Mouse (Mus musculus) CH12.LX (cell line): ENCODE results near the gene Slc25a21. TPM values are rescaled to one million over a fixed set of nuclear protein-coding genes. Genes with fewer than 3 reads are reported as not detected.

Source experiments
- DNase-seq: peaks from one replicate; pipeline ENCODE4 v3.0.0-alpha.2; 2013; ENCODE audit errors: extremely low read depth
- H3K27ac ChIP-seq: 2 replicates; pipeline ENCODE4 v1.5.1; 2012; ENCODE audit warnings: low read depth, mild to moderate bottlenecking, control low read depth, moderate library complexity; ENCODE audit not compliant: insufficient read depth
- H3K27me3 ChIP-seq: replicated peaks from 2 replicates; pipeline ENCODE3; 2012; ENCODE audit warnings: inconsistent platforms
- H3K36me3 ChIP-seq, 2 experiments: replicated peaks in 1 of 2; 2 replicates each; pipeline versions ENCODE3 to v1.6.1; 2012; ENCODE audit warnings: inconsistent platforms in 1 of 2, low read length in 1 of 2, mild to moderate bottlenecking in 1 of 2, mixed read lengths in 1 of 2, moderate library complexity in 1 of 2; ENCODE audit not compliant: control insufficient read depth in 1 of 2, insufficient read depth in 1 of 2
- H3K4me1 ChIP-seq, 2 experiments: 2 replicates each; pipeline ENCODE4 v1.6.1; 2012; ENCODE audit warnings: inconsistent platforms in 1 of 2, moderate library complexity in 1 of 2; ENCODE audit not compliant: insufficient read depth in 2 of 2, control insufficient read depth in 1 of 2
- H3K4me2 ChIP-seq: 2 replicates; pipeline ENCODE4 v1.6.1; 2012; ENCODE audit warnings: low read depth, mild to moderate bottlenecking, control low read depth; ENCODE audit not compliant: poor library complexity, insufficient read depth, severe bottlenecking
- H3K4me3 ChIP-seq, 3 experiments: fragments of 150-350 bp in 1 of 3; sonication (generic) in 1 of 3; replicated peaks in 1 of 3; 2 replicates each; pipeline versions ENCODE3 to v1.5.1; 2011 to 2012; ENCODE audit warnings: low read depth in 2 of 3, low read length in 2 of 3, mild to moderate bottlenecking in 2 of 3, moderate library complexity in 2 of 3, control low read depth in 1 of 3, improper control_type of control experiment in 1 of 3, inconsistent platforms in 1 of 3, mixed read lengths in 1 of 3; ENCODE audit not compliant: poor library complexity in 1 of 3
- H3K79me2 ChIP-seq: replicated peaks from 2 replicates; pipeline ENCODE4 v1.6.1; 2012; ENCODE audit warnings: mild to moderate bottlenecking, moderate library complexity; ENCODE audit not compliant: control insufficient read depth, poor library complexity, insufficient read depth, severe bottlenecking; ENCODE audit errors: extremely low read depth
- H3K9ac ChIP-seq: 2 replicates; pipeline ENCODE4 v1.6.1; 2012; ENCODE audit warnings: low read depth, mild to moderate bottlenecking, control low read depth, moderate library complexity; ENCODE audit not compliant: insufficient read depth
- H3K9me3 ChIP-seq: replicated peaks from 2 replicates; pipeline ENCODE3; 2012; ENCODE audit warnings: low read length, inconsistent platforms, mixed read lengths
- BHLHE40 ChIP-seq: IDR thresholded peaks from 2 replicates; pipeline ENCODE4 v1.6.1; 2011; ENCODE audit warnings: mild to moderate bottlenecking, low read depth, low read length, improper control_type of control experiment
- CHD1 ChIP-seq: IDR thresholded peaks from 2 replicates; pipeline ENCODE4 v1.6.1; 2012; ENCODE audit warnings: low read depth, low read length, improper control_type of control experiment, inconsistent platforms
- CHD2 ChIP-seq: IDR thresholded peaks from 2 replicates; pipeline ENCODE4 v1.6.1; 2011; ENCODE audit warnings: low read length, improper control_type of control experiment
- ETS1 ChIP-seq: conservative IDR thresholded peaks from 2 replicates; pipeline ENCODE4 v1.6.1; 2012; ENCODE audit warnings: low read depth, mild to moderate bottlenecking, inconsistent platforms, low read length, improper control_type of control experiment, moderate library complexity
- IRF4 ChIP-seq: IDR thresholded peaks from 2 replicates; pipeline ENCODE4 v1.6.1; 2014; ENCODE audit warnings: low read depth, mild to moderate bottlenecking, inconsistent platforms, low read length, improper control_type of control experiment
- JUN ChIP-seq: IDR thresholded peaks from 2 replicates; pipeline ENCODE4 v1.6.1; 2011; ENCODE audit warnings: low read depth, mild to moderate bottlenecking, low read length, improper control_type of control experiment, moderate library complexity; ENCODE audit not compliant: insufficient read depth
- KAT2A ChIP-seq: IDR thresholded peaks from 2 replicates; pipeline ENCODE4 v1.6.1; 2012; ENCODE audit warnings: low read length, improper control_type of control experiment, inconsistent platforms; ENCODE audit not compliant: insufficient replicate concordance
- MAFK ChIP-seq: IDR thresholded peaks from 2 replicates; pipeline ENCODE4 v1.6.1; 2011; ENCODE audit warnings: low read length, improper control_type of control experiment; ENCODE audit not compliant: insufficient replicate concordance
- MXI1 ChIP-seq: IDR thresholded peaks from 2 replicates; pipeline ENCODE4 v1.6.1; 2011; ENCODE audit warnings: mild to moderate bottlenecking, low read depth, low read length, improper control_type of control experiment
- NELFE ChIP-seq: IDR thresholded peaks from 2 replicates; pipeline ENCODE4 v1.6.1; 2011; ENCODE audit warnings: low read depth, low read length, improper control_type of control experiment
- RCOR1 ChIP-seq: conservative IDR thresholded peaks from 2 replicates; pipeline ENCODE4 v1.6.1; 2012; ENCODE audit warnings: low read depth, mild to moderate bottlenecking, inconsistent platforms, low read length, improper control_type of control experiment
- SIN3A ChIP-seq: IDR thresholded peaks from 2 replicates; pipeline ENCODE4 v1.6.1; 2012; ENCODE audit warnings: low read length, improper control_type of control experiment, inconsistent platforms
- TCF12 ChIP-seq: IDR thresholded peaks from 2 replicates; pipeline ENCODE4 v1.6.1; 2014; ENCODE audit warnings: low read depth, mild to moderate bottlenecking, inconsistent platforms, low read length, improper control_type of control experiment
- USF2 ChIP-seq: conservative IDR thresholded peaks from 2 replicates; pipeline ENCODE4 v1.6.1; 2011; ENCODE audit warnings: low read depth, low read length, improper control_type of control experiment
- ZMIZ1 ChIP-seq: IDR thresholded peaks from 2 replicates; pipeline ENCODE4 v1.6.1; 2012; ENCODE audit warnings: low read depth, mild to moderate bottlenecking, inconsistent platforms, low read length, improper control_type of control experiment
- dilution Hi-C: fragments of 300-500 bp; cut with MboI; formaldehyde crosslinking; loops from 2 replicates; pipeline ENCODE4 v1.14.3; 2020; ENCODE audit warnings: low sequenced_read_pairs; ENCODE audit not compliant: extremely low pct_unique_long_range_greater_than_20kb, extremely low pct_ligation_motif_present
- in situ Hi-C: fragments of 300-500 bp; cut with MboI; formaldehyde crosslinking; loops from 3 replicates; pipeline ENCODE4 v1.14.3; 2019; ENCODE audit warnings: low sequenced_read_pairs, low pct_ligation_motif_present, low pct_unique_long_range_greater_than_20kb, mixed read lengths
- polyA plus RNA-seq: library from polyadenylated mRNA; unstranded; fragments of >175 nt; gene quantifications from 2 replicates; pipeline ENCODE4 v1.2.1, GENCODE M21; 2012; ENCODE audit warnings: low read depth; ENCODE audit not compliant: insufficient read length
- total RNA-seq, 2 experiments: library from RNA; depleted of rRNA; stranded (reverse); fragments of 300-350 nt in 1 of 2; fragments of >200 nt in 1 of 2; gene quantifications; 2 replicates each; pipeline ENCODE4 v1.2.3; 2012 to 2014

The Slc25a21 gene
- total and polyA plus RNA-seq, 3 experiments = not detected

DNA sequence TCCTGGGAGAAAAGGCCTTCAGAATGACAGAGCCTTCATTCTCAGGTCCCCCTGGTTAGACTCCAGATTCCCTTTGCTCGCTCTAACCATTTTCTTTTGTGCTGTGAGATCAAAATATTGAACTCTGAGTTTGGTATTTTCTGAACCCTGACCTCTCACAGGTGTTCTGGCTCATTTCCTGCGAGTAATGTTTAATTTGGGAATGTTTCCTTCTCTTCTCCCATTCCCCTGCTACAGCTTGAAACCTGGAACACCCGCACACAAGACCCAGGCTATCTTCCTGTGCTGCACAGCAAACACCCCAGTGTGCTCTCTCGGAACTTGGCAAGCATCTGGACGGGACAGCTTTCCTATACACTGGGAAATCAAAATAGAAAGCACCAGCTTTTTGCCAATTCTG lies 290.8 kb downstream of the Slc25a21 start:
- Histone ChIP-seq H3K9me3 (no peaks in the 10 kb centered on the region), H3K27ac (no peak overlapping the region), H3K79me2 (no peaks in the 10 kb centered on the region), H3K36me3 (no peaks in the 10 kb centered on the region), H3K27me3 (no peaks in the 10 kb centered on the region), H3K4me2 (no peak overlapping the region), H3K4me3 (no peak overlapping the region), H3K4me1 (no peaks in the 10 kb centered on the region), H3K9ac (no peak overlapping the region)
- dilution Hi-C loops (no loop called here), in situ Hi-C loops (no loop called here)
- no peak for TF ChIP-seq MAFK
- no peak for TF ChIP-seq MXI1
- TF ChIP-seq CHD1 = no peak
- TF ChIP-seq KAT2A = no peak
- no peak for TF ChIP-seq BHLHE40
- no peak for TF ChIP-seq CHD2
- no peak for TF ChIP-seq ETS1
- TF ChIP-seq NELFE = no peak
- TF ChIP-seq ZMIZ1 = no peak
- DNase-seq = no peak

- H3K79me2 ChIP-seq = no peaks in the 10 kb centered on the region
- no peaks in the 10 kb centered on the region for H3K36me3 ChIP-seq
- H3K27me3 ChIP-seq = no peaks in the 10 kb centered on the region
- no peak overlapping the region for H3K9ac ChIP-seq
- no peaks in the 10 kb centered on the region for H3K9me3 ChIP-seq
- DNase-seq = no peak
- TF ChIP-seq USF2 (no peak), NELFE (no peak), CHD1 (no peak), JUN (no peak), ZMIZ1 (no peak), RCOR1 (no peak), KAT2A (no peak), SIN3A (no peak), TCF12 (no peak), IRF4 (no peak)
- in situ Hi-C loops = no loop called here
- no peak overlapping the region for H3K4me2 ChIP-seq
- no peaks in the 10 kb centered on the region for H3K4me1 ChIP-seq
- no peak overlapping the region for H3K27ac ChIP-seq
- no peak overlapping the region for H3K4me3 ChIP-seq
- dilution Hi-C loops = no loop called here
Observed at GRCm38 (mm10) chr12:56905652-56906305, 291.5 kb downstream of the Slc25a21 start.
